Mouse (Mus musculus): ENCODE results near the gene Slain1. TPM values are rescaled to one million over a fixed set of nuclear protein-coding genes. Genes with fewer than 3 reads are reported as not detected.

Slain1 gene
- polyA plus RNA-seq, 1 experiment from 2014 or later: 17.3 TPM

- 0 out of 2 replicates have a peak overlapping the region, but pooled peaks have one; percentile 7 for H3K4me3 ChIP-seq (replicated peaks)
- WGBS: 19% methylated on average over 18 of the region's 18 CpGs
- peak overlapping the region; percentile 34 for H3K9ac ChIP-seq (replicated peaks)
These were observed 29.6 kb downstream of the Slain1 start for GRCm38 (mm10) chr14:103679395-103680217.

GRCm38 (mm10) chr14:103680285-103680819, 30.3 kb downstream of the Slain1 start:
- peak; percentile 58; the same call in 1 of the 2 replicates for ATAC-seq
- Histone ChIP-seq H3K4me2 (replicated peaks) (peak overlapping the region; percentile 34; the same call in 1 of the 2 replicates), H3K36me3 (0 out of 2 replicates have a peak, but pooled peaks cover 4% of the 10 kb centered on the region), H3K9me3 (no peaks in the 10 kb centered on the region), H3K9ac (replicated peaks) (0 out of 2 replicates have a peak overlapping the region, but pooled peaks have one; percentile 4), H3K4me1 (replicated peaks) (peaks cover 55% of the 10 kb centered on the region), H3K27ac (peak overlapping the region; percentile 76), H3K27me3 (no peaks in the 10 kb centered on the region), H3K4me3 (replicated peaks) (no peak overlapping the region)
- WGBS: 53% methylated on average over 7 of the region's 7 CpGs

More at GRCm38 (mm10) chr14:103679395-103680217, 29.6 kb downstream of the Slain1 start:
- Histone ChIP-seq H3K4me1 (replicated peaks) (peaks cover 55% of the 10 kb centered on the region), H3K27ac (peak overlapping the region; percentile 76), H3K4me2 (replicated peaks) (peak overlapping the region; percentile 34), H3K9me3 (no peaks in the 10 kb centered on the region), H3K27me3 (no peaks in the 10 kb centered on the region), H3K36me3 (0 out of 2 replicates have a peak, but pooled peaks cover 4% of the 10 kb centered on the region)
- ATAC-seq: peak; percentile 55

GRCm38 (mm10) chr14:103682633-103683390, 32.8 kb downstream of the Slain1 start:
- Histone ChIP-seq H3K4me1 (replicated peaks) (peaks cover 55% of the 10 kb centered on the region), H3K4me3 (replicated peaks) (no peak overlapping the region), H3K27ac (no peak overlapping the region; the same call in 1 of the 2 replicates), H3K9me3 (no peaks in the 10 kb centered on the region), H3K27me3 (no peaks in the 10 kb centered on the region), H3K4me2 (replicated peaks) (no peak overlapping the region), H3K36me3 (peaks cover 16% of the 10 kb centered on the region), H3K9ac (replicated peaks) (no peak overlapping the region)
- 34% methylated on average over 9 of the region's 9 CpGs for whole genome bisulfite sequencing
- peak; percentile 50; the same call in 1 of the 2 replicates for ATAC-seq

GRCm38 (mm10) chr14:103686994-103687393, 37.0 kb downstream of the Slain1 start:
- peaks cover 16% of the 10 kb centered on the region for H3K4me1 ChIP-seq (replicated peaks)
- no peak for ATAC-seq

GRCm38 (mm10) chr14:103694295-103694694, 44.3 kb downstream of the Slain1 start:
- WGBS: 53% methylated on average over 1 of the region's 1 CpGs
- no peak overlapping the region for H3K4me2 ChIP-seq (replicated peaks)
- H3K4me1 ChIP-seq (replicated peaks): no peaks in the 10 kb centered on the region
- H3K27ac ChIP-seq: no peak overlapping the region; the same call in 1 of the 2 replicates
- no peaks in the 10 kb centered on the region for H3K27me3 ChIP-seq
- peaks cover 44% of the 10 kb centered on the region for H3K36me3 ChIP-seq
- no peak overlapping the region for H3K4me3 ChIP-seq (replicated peaks)
- H3K9ac ChIP-seq (replicated peaks): no peak overlapping the region
- ATAC-seq: peak; percentile 59; the same call in 1 of the 2 replicates
- no peaks in the 10 kb centered on the region for H3K9me3 ChIP-seq

More at GRCm38 (mm10) chr14:103686994-103687393, 37.0 kb downstream of the Slain1 start:
- H3K36me3 ChIP-seq: peaks cover 35% of the 10 kb centered on the region
- no peak overlapping the region for H3K4me2 ChIP-seq (replicated peaks)
- WGBS: 97% methylated on average over 2 of the region's 2 CpGs
- no peaks in the 10 kb centered on the region for H3K9me3 ChIP-seq
- no peak overlapping the region for H3K4me3 ChIP-seq (replicated peaks)
- no peak overlapping the region for H3K9ac ChIP-seq (replicated peaks)
- H3K27ac ChIP-seq: no peak overlapping the region
- H3K27me3 ChIP-seq: no peaks in the 10 kb centered on the region

GRCm38 (mm10) chr14:103695620-103696019, 45.6 kb downstream of the Slain1 start:
- ATAC-seq: no peak
- peaks cover 47% of the 10 kb centered on the region for H3K36me3 ChIP-seq
- 84% methylated on average over 3 of the region's 3 CpGs for WGBS

GRCm38 (mm10) chr14:103697101-103697500, 47.1 kb downstream of the Slain1 start:
- Histone ChIP-seq H3K4me2 (replicated peaks) (no peak overlapping the region), H3K4me1 (replicated peaks) (0 out of 2 replicates have a peak, but pooled peaks cover 2% of the 10 kb centered on the region), H3K27me3 (no peaks in the 10 kb centered on the region), H3K9ac (replicated peaks) (no peak overlapping the region), H3K4me3 (replicated peaks) (no peak overlapping the region), H3K27ac (no peak overlapping the region), H3K9me3 (no peaks in the 10 kb centered on the region), H3K36me3 (peaks cover 58% of the 10 kb centered on the region)
- ATAC-seq: no peak
- WGBS: 95% methylated on average over 7 of the region's 7 CpGs

More at GRCm38 (mm10) chr14:103695620-103696019, 45.6 kb downstream of the Slain1 start:
- Histone ChIP-seq H3K4me1 (replicated peaks) (0 out of 2 replicates have a peak, but pooled peaks cover 2% of the 10 kb centered on the region), H3K9me3 (no peaks in the 10 kb centered on the region), H3K9ac (replicated peaks) (no peak overlapping the region), H3K4me3 (replicated peaks) (no peak overlapping the region), H3K27ac (no peak overlapping the region), H3K27me3 (no peaks in the 10 kb centered on the region), H3K4me2 (replicated peaks) (no peak overlapping the region)

- Histone ChIP-seq H3K36me3 (peaks cover 71% of the 10 kb centered on the region), H3K27me3 (no peaks in the 10 kb centered on the region), H3K9me3 (no peaks in the 10 kb centered on the region), H3K27ac (no peak overlapping the region), H3K9ac (replicated peaks) (no peak overlapping the region), H3K4me2 (replicated peaks) (no peak overlapping the region), H3K4me1 (replicated peaks) (0 out of 2 replicates have a peak, but pooled peaks cover 2% of the 10 kb centered on the region), H3K4me3 (replicated peaks) (no peak overlapping the region)
- over 99% methylated on average over 6 of the region's 6 CpGs for whole genome bisulfite sequencing
- ATAC-seq: no peak
These were observed 49.3 kb downstream of the Slain1 start for GRCm38 (mm10) chr14:103699308-103699707.

- Histone ChIP-seq H3K27me3 (no peaks in the 10 kb centered on the region), H3K9ac (replicated peaks) (no peak overlapping the region), H3K9me3 (no peaks in the 10 kb centered on the region), H3K4me3 (replicated peaks) (no peak overlapping the region), H3K27ac (no peak overlapping the region), H3K4me1 (replicated peaks) (0 out of 2 replicates have a peak, but pooled peaks cover 2% of the 10 kb centered on the region), H3K36me3 (peaks cover 66% of the 10 kb centered on the region), H3K4me2 (replicated peaks) (no peak overlapping the region)
- 94% methylated on average over 18 of the region's 18 CpGs for WGBS
- no peak for ATAC-seq
These were observed 52.5 kb downstream of the Slain1 start for GRCm38 (mm10) chr14:103702516-103702915.

- Histone ChIP-seq H3K4me3 (replicated peaks) (no peak overlapping the region), H3K4me2 (replicated peaks) (no peak overlapping the region), H3K27ac (no peak overlapping the region), H3K27me3 (no peaks in the 10 kb centered on the region), H3K9me3 (no peaks in the 10 kb centered on the region), H3K36me3 (peaks cover 58% of the 10 kb centered on the region), H3K9ac (replicated peaks) (no peak overlapping the region), H3K4me1 (replicated peaks) (0 out of 2 replicates have a peak, but pooled peaks cover 2% of the 10 kb centered on the region)
- no peak for ATAC-seq
- 80% methylated on average over 13 of the region's 13 CpGs for whole genome bisulfite sequencing
These were observed 54.7 kb downstream of the Slain1 start for GRCm38 (mm10) chr14:103704771-103705170.

GRCm38 (mm10) chr14:103706347-103706746, 56.3 kb downstream of the Slain1 start:
- Histone ChIP-seq H3K9ac (replicated peaks) (no peak overlapping the region), H3K4me2 (replicated peaks) (no peak overlapping the region), H3K27ac (no peak overlapping the region), H3K4me1 (replicated peaks) (no peaks in the 10 kb centered on the region), H3K4me3 (replicated peaks) (no peak overlapping the region), H3K27me3 (no peaks in the 10 kb centered on the region), H3K9me3 (no peaks in the 10 kb centered on the region), H3K36me3 (peaks cover 48% of the 10 kb centered on the region)
- no peak for ATAC-seq
- WGBS: 93% methylated on average over 6 of the region's 6 CpGs

Measured in midbrain, embryonic 13.5 days (tissue).